Mouse (Mus musculus): ENCODE results near the gene Comt.

The Comt gene

GRCm38 (mm10) chr16:18387704-18388582 lies 38.7 kb downstream of the Comt start:
- peak in 1 of 2 experiments; percentile 37 for DNase-seq

DNA sequence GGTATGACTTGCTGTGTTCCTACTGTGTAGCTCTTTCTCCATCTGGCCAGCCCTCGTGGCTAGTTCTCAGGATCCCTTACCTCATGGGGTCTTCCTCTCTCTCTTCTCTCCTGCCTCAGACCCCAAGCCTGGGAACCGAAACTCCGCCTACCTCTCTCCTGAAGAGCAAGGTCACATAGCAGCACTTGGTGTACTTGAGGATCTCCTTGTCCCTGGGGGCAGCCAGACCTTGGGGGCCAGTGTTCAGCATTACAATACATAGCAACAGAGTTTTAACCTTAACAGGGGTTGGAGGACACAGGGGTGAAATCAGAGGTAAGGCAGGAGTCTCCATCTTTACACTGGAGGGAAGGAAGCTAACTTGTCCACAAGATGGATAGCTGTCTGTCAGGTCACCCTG lies 39.7 kb downstream of the Comt start:
- peak in 1 of 2 experiments; percentile 31 for DNase-seq

DNA sequence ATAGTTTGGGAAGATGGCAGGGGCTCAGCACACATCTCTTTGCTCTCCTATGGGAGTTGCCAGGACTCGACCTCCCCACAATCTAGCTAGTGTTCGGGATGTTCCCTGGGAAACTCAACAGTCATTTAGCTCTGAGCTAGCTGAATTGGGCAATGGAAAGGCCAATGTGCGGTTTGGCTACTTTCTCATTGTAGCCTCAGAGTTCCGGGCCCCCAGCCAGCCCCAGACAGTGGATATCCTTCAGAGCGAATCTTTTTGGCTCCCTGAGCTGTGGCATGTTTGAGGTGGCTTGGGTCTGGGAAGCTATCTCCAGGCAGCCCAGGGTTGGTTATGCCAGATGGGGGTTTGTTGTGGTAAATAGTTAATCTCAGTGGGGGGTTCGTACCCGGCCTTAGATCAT lies 40.2 kb downstream of the Comt start:
- peak in 1 of 2 experiments; percentile 45 for DNase-seq

DNA sequence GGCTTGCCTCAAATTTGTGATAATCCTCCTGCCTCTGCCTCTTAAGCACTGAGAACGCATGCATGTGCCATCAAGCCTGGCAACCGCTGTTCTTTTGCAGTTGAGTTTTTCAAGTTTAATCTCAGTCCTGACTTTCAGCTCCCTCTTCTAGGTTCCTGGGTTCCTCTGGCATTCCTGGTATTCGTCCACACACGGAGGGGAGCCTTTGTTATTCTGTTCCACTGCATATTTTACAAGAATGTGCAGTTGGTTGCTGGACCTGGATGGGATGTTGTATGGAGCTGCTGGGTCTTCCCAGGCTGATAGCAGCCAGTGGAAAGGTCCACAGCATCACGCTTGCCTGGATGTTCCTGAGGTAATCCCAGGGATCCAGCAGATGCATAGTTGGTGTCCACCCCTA lies 41.2 kb downstream of the Comt start:
- DNase-seq, result peak in 1 of 2 experiments; percentile 16

DNA sequence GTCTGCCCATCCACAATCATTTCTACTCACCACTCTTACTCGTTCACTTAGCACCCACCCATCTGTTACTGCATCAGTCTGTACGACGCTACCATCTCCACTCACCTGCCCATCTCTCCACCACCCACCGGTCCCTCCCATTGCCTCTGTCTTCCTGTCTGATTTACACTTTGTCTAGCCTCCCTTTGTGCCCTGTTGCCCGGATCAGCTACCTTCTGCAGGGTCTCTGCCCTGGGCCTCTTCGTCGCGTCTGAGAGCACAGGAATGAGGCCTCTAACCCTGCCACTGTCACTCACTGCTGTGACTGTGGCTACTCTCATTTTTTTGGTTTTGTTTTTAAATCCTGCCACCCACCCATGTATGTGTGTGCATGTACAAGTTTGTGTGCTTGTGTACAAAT lies 42.0 kb downstream of the Comt start:
- DNase-seq, result peak in 1 of 2 experiments; percentile 23

GRCm38 (mm10) chr16:18384211-18384610 lies 42.4 kb downstream of the Comt start:
- DNase-seq, result peak in 1 of 2 experiments; percentile 36

GRCm38 (mm10) chr16:18383756-18384155 lies 42.9 kb downstream of the Comt start:
- DNase-seq, result peak; percentile 70 to 71

GRCm38 (mm10) chr16:18383045-18383726 lies 43.5 kb downstream of the Comt start:
- DNase-seq, result peak; percentile 55 to 75

GRCm38 (mm10) chr16:18381621-18382258 lies 44.9 kb downstream of the Comt start:
- peak in 1 of 2 experiments; percentile 34 for DNase-seq

DNA sequence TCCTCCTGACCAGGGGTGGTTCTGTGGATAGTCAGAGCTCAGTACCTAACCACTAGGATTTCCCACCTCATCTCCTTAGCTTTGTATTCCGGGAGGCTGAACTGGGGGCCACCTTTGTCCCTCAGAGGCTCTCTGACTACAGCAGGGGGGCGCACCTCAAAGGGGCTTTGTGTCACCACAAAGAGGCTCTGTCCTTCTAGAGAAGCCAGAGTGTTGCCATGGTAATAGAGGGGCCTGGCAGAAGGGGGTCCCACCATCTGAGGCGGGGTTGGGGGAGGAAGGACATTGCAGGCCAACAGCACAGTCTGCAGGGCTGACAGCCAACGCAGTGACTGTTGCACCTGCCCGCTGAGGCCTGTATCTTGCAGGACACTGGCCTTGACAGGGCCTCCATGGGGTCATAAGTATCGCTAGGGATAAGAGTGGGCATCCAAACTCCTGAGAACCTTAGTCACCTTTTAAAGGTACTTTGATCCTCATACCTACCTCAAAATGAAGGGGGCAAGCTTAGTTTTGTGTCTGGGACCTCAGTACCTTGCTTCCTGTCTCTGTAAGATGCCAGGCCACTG lies 46.1 kb downstream of the Comt start:
- DNase-seq, result peak in 1 of 2 experiments; percentile 25

- peak; percentile 56 to 78 for DNase-seq
These were observed 47.2 kb downstream of the Comt start for GRCm38 (mm10) chr16:18379338-18380001.

GRCm38 (mm10) chr16:18378489-18378888 lies 48.2 kb downstream of the Comt start:
- peak; percentile 21 to 23 for DNase-seq

GRCm38 (mm10) chr16:18377203-18377602 lies 49.4 kb downstream of the Comt start:
- DNase-seq, result peak; percentile 74 to 84

GRCm38 (mm10) chr16:18376297-18376954 lies 50.2 kb downstream of the Comt start:
- peak; percentile 41 to 75 for DNase-seq

- DNase-seq, result no peak
These were observed 53.0 kb downstream of the Comt start for GRCm38 (mm10) chr16:18373632-18374031.

GRCm38 (mm10) chr16:18370197-18370596 lies 56.5 kb downstream of the Comt start:
- no peak for DNase-seq

DNA sequence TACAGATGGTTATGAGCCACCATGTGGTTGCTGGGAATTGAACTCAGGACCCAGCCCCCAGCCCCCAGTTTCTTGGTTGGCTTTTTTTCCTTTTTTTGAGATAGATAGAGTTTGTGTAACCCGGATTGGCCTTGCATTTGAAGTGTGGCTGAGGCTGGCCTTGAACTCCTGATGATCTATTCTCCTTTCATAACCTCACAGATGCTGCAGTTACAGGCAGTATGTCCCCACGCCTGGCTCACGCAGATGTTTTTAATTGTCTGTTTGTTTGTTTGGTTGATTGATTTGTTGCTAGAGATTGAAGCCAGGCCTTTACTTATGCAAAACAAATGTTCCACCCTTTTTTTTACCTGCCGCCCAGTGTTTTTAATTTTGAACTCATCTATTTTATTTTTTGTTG lies 59.8 kb downstream of the Comt start:
- DNase-seq, result peak in 1 of 2 experiments; percentile 16

DNA sequence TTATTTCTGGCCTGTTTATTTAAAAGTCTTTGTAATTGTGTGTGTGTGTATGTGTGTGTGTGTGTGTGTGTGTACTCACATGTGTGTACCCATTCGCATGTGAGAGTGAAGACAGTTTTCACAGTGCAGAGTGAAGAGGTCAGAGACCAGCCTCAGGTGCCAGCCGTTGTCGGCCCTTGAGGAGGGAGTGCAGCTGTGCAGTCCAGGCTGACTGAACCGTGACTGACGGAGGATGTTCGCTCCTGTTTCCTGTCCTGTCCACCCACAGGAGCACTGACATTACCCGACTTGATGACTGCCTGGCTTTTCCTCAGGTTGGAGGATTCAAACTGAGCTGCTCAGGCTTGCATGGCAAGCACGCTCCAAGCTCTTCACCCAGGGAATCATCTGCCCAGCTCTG lies 63.7 kb downstream of the Comt start:
- DNase-seq, result peak; percentile 59 to 84

GRCm38 (mm10) chr16:18360151-18360805 lies 66.4 kb downstream of the Comt start:
- DNase-seq, result peak; percentile 31 to 46

DNA sequence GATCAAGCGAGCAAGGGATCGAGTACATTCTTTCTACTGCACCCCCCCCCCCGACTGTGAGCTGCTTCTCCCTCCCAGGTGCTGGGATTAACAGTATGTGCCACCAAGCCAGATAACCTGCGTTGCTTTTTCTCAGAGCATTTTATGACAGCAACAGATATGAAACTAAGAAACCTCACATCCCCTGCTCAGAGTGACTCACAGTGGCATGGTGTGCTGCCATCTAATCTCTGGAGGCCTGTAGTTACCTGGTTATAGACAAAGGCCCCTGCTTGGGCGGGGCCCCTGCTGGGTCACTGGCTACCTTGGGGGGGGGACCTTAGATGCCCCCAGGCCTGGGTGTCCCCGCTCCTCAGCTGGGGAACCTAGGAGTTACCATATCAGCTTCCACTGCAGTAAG lies 68.7 kb downstream of the Comt start:
- no peak for DNase-seq

DNA sequence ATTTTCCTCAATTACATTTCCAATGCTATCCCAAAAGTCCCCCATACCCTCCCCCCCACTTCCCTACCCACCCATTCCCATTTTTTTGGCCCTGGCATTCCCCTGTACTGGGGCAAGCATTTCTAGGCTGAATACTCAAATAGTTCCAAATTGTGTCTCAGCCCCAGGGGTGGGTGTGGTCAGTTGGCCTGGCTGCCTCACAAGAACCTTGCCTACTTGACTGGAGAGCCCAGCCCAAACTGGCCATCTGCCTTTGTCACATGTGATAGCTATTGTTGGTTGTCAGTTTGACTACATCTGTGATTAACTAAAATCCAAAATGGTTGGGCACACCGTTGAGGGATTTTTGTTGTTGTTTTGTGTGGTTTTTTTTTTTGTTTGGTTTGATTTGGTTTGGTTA lies 69.7 kb downstream of the Comt start:
- no peak for DNase-seq
